Mouse (Mus musculus): ENCODE results near the gene Spata31d1a. TPM values are rescaled to one million over a fixed set of nuclear protein-coding genes. Genes with fewer than 3 reads are reported as not detected.

Gene Spata31d1a
- polyA plus RNA-seq, 1 experiment from 2014 or later, result 0.07 TPM

DNA sequence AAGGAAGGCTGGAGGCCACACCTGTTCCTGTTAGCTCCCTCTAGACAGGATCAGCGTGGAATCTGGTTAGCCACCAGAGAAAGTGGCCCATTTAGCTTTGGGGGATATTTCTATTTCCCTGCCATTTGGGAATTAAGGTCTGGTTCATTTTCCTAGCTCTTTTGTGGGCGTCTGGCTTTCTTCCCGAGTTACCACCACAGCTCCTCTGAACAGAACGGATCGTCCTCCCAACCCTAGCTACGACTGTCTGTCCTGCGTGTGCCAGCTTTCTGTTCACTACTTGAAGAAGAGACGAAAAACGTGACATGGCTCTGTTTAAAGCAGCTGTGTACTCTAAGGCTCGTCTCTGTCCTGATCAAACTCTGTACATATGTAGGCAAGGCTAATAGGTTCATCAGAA lies 40.2 kb downstream of the Spata31d1a start:
- Histone ChIP-seq H3K4me2 (ENCODE audit: low read length) (no peak overlapping the region), H3K9ac (ENCODE audit: low read length) (no peak overlapping the region), H3K36me3 (ENCODE audit: control insufficient read depth, insufficient read depth, low read length) (no peaks in the 10 kb centered on the region; the same call in 1 of the 2 replicates), H3K4me1 (replicated peaks; ENCODE audit: control insufficient read depth, insufficient read depth, low read length) (peaks cover 28% of the 10 kb centered on the region), H3K27ac (ENCODE audit: low read depth) (no peak overlapping the region), H3K9me3 (ENCODE audit: control insufficient read depth, low read length) (no peaks in the 10 kb centered on the region), H3K27me3 (replicated peaks; ENCODE audit: control insufficient read depth, insufficient read depth, low read length) (no peaks in the 10 kb centered on the region), H3K4me3 (ENCODE audit: low read depth, low read length) (no peak overlapping the region)
- DNase-seq (ENCODE audit: low spot score) (no peak), ATAC-seq (replicated peaks; ENCODE audit: low FRiP score, low TSS enrichment, low read depth) (no peak)
- 75% methylated on average over 10 of the region's 10 CpGs for WGBS

GRCm38 (mm10) chr13:59668501-59669093 lies 41.5 kb downstream of the Spata31d1a start:
- Histone ChIP-seq H3K27me3 (replicated peaks; ENCODE audit: control insufficient read depth, insufficient read depth, low read length) (no peaks in the 10 kb centered on the region), H3K9ac (ENCODE audit: low read length) (no peak overlapping the region), H3K4me1 (replicated peaks; ENCODE audit: control insufficient read depth, insufficient read depth, low read length) (peaks cover 20% of the 10 kb centered on the region), H3K9me3 (ENCODE audit: control insufficient read depth, low read length) (no peaks in the 10 kb centered on the region), H3K4me3 (ENCODE audit: low read depth, low read length) (no peak overlapping the region), H3K4me2 (ENCODE audit: low read length) (peak overlapping the region; percentile 26; the same call in 1 of the 2 replicates), H3K27ac (ENCODE audit: low read depth) (peak overlapping the region; percentile 85), H3K36me3 (ENCODE audit: control insufficient read depth, insufficient read depth, low read length) (peaks cover 10% of the 10 kb centered on the region)
- DNase-seq (ENCODE audit: low spot score), result peak; percentile 74
- 36% methylated on average over 11 of the region's 11 CpGs for WGBS
- peak; percentile 89 for ATAC-seq (replicated peaks; ENCODE audit: low FRiP score, low TSS enrichment, low read depth)

DNA sequence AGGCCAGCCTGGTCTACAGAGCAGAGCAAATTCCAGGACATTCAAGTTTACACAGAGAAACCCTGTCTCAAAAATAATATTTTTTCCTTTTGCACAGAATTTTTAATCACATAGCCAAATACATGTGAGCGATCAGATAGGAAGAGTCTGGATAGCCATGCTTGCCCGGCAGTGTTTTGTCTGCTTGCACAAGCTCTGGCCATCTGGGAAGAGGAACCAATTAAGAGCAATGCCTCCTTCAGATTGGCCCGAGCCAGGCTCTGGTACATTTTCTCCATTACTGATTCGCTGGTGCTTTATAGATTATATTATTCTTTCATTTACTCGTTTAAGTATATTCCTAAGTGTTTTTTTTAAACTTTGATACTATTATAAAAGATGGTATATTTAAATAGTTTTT lies 42.4 kb downstream of the Spata31d1a start:
- WGBS, result 75% methylated on average over 5 of the region's 5 CpGs
- 0 out of 2 replicates have a peak overlapping the region, but pooled peaks have one; percentile 22 for H3K27ac ChIP-seq (ENCODE audit: low read depth)
- H3K36me3 ChIP-seq (ENCODE audit: control insufficient read depth, insufficient read depth, low read length), result peaks cover 18% of the 10 kb centered on the region
- no peaks in the 10 kb centered on the region for H3K9me3 ChIP-seq (ENCODE audit: control insufficient read depth, low read length)
- no peak overlapping the region for H3K4me3 ChIP-seq (ENCODE audit: low read depth, low read length)
- H3K27me3 ChIP-seq (replicated peaks; ENCODE audit: control insufficient read depth, insufficient read depth, low read length), result no peaks in the 10 kb centered on the region
- H3K4me1 ChIP-seq (replicated peaks; ENCODE audit: control insufficient read depth, insufficient read depth, low read length), result peaks cover 15% of the 10 kb centered on the region
- DNase-seq (ENCODE audit: low spot score) (no peak), ATAC-seq (replicated peaks; ENCODE audit: low FRiP score, low TSS enrichment, low read depth) (no peak)
- no peak overlapping the region for H3K4me2 ChIP-seq (ENCODE audit: low read length)
- no peak overlapping the region for H3K9ac ChIP-seq (ENCODE audit: low read length)

DNA sequence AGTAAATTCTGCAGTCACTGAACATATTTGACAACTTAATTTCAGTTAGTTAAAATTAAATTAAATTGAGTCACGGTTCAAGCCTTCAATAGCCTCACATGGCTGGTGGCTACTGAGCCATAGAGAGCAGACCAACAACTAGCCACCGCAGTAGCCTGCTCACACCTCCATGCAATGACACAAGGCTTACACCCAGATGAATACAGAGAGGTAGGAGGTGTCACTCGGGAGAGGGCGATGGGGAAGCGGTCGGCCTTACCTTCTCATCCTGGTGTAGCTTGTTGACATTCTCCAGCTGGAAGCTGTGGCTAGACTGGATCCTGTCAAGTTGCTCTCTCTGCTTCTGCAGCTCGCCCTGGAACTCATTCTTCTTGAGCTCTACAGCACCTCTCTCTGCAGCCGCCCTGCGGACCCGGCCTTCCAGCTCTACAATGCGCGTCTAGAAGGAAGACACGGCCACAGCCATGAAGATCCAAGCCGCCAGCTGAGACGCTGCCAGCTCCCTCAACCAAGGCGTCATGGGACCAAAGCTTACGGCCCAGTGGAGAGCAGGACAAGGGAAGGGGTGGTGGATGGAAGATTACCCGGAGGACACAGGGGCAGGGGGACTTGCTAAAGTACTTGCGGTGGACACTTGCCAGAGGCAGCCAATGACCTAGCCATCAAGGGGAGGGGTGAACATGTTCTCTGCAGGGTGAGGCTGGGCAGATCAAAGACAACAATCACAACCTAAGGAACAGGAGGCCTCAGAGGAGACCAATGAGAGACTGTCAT lies 46.0 kb downstream of the Spata31d1a start:
- no peak overlapping the region for H3K4me3 ChIP-seq (ENCODE audit: low read depth, low read length)
- peaks cover 26% of the 10 kb centered on the region for H3K36me3 ChIP-seq (ENCODE audit: control insufficient read depth, insufficient read depth, low read length)
- H3K4me2 ChIP-seq (ENCODE audit: low read length), result no peak overlapping the region
- H3K27ac ChIP-seq (ENCODE audit: low read depth), result no peak overlapping the region
- 80% methylated on average over 19 of the region's 19 CpGs for WGBS
- no peak overlapping the region for H3K9ac ChIP-seq (ENCODE audit: low read length)
- H3K9me3 ChIP-seq (ENCODE audit: control insufficient read depth, low read length), result no peaks in the 10 kb centered on the region
- H3K4me1 ChIP-seq (replicated peaks; ENCODE audit: control insufficient read depth, insufficient read depth, low read length), result peaks cover 8% of the 10 kb centered on the region
- no peak for DNase-seq (ENCODE audit: low spot score)
- no peaks in the 10 kb centered on the region for H3K27me3 ChIP-seq (replicated peaks; ENCODE audit: control insufficient read depth, insufficient read depth, low read length)
- ATAC-seq (replicated peaks; ENCODE audit: low FRiP score, low TSS enrichment, low read depth), result no peak

GRCm38 (mm10) chr13:59661966-59662365 lies 48.2 kb downstream of the Spata31d1a start:
- ATAC-seq (replicated peaks; ENCODE audit: low FRiP score, low TSS enrichment, low read depth), result no peak
- no peaks in the 10 kb centered on the region for H3K27me3 ChIP-seq (replicated peaks; ENCODE audit: control insufficient read depth, insufficient read depth, low read length)
- WGBS, result 94% methylated on average over 12 of the region's 12 CpGs

DNA sequence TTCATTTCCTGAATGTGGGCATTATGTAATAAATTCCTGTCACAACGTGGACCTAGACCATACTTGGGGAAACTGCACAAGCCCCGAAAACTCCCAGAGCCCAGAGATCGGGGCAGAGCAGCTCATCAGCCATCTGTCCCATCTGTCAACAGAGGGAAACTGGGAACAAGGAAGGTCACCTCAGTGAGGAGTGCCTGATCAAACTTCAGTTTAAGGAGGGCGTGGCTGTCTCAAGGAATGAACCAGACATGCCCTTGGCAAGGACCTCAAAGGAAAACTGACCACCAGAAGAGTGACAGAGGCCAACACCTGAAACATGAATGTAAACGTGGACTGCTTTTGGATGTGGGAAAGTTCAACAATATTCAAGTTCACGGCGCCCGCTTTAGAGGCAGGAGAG lies 48.7 kb downstream of the Spata31d1a start:
- no peak overlapping the region for H3K27ac ChIP-seq (ENCODE audit: low read depth)

More at GRCm38 (mm10) chr13:59661966-59662365, 48.2 kb downstream of the Spata31d1a start:
- H3K36me3 ChIP-seq (ENCODE audit: control insufficient read depth, insufficient read depth, low read length), result peaks cover 34% of the 10 kb centered on the region
- no peak for DNase-seq (ENCODE audit: low spot score)
- H3K4me3 ChIP-seq (ENCODE audit: low read depth, low read length), result no peak overlapping the region
- H3K9ac ChIP-seq (ENCODE audit: low read length), result no peak overlapping the region
- no peak overlapping the region for H3K4me2 ChIP-seq (ENCODE audit: low read length)
- H3K27ac ChIP-seq (ENCODE audit: low read depth), result no peak overlapping the region
- no peaks in the 10 kb centered on the region for H3K9me3 ChIP-seq (ENCODE audit: control insufficient read depth, low read length)
- H3K4me1 ChIP-seq (replicated peaks; ENCODE audit: control insufficient read depth, insufficient read depth, low read length), result no peaks in the 10 kb centered on the region

DNA sequence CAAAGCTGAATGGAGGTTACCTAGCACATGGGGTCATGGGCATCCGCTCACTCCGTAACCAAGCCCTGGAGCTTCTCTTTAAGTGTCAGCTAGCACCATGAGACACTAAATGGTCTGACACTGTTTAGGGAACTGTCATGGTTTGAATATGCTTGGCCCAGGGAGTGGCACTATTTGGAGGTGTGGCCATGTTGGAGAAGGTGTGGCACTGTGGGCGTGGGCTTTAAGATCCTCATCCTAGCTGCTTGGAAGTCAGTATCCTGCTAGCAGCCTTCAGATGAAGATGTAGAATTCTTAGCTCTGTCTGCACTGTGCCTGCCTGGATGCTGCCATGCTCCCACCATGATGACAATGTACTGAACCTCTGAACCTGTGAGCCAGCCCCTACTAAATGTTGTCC lies 49.8 kb downstream of the Spata31d1a start:
- WGBS, result 92% methylated on average over 3 of the region's 3 CpGs
- DNase-seq (ENCODE audit: low spot score), result no peak
- Histone ChIP-seq H3K9ac (ENCODE audit: low read length) (no peak overlapping the region), H3K4me3 (ENCODE audit: low read depth, low read length) (no peak overlapping the region), H3K36me3 (ENCODE audit: control insufficient read depth, insufficient read depth, low read length) (peaks cover 34% of the 10 kb centered on the region), H3K4me1 (replicated peaks; ENCODE audit: control insufficient read depth, insufficient read depth, low read length) (no peaks in the 10 kb centered on the region), H3K27ac (ENCODE audit: low read depth) (no peak overlapping the region), H3K27me3 (replicated peaks; ENCODE audit: control insufficient read depth, insufficient read depth, low read length) (no peaks in the 10 kb centered on the region), H3K9me3 (ENCODE audit: control insufficient read depth, low read length) (no peaks in the 10 kb centered on the region), H3K4me2 (ENCODE audit: low read length) (no peak overlapping the region)
- ATAC-seq (replicated peaks; ENCODE audit: low FRiP score, low TSS enrichment, low read depth), result no peak

More for the DNA sequence above, 48.7 kb downstream of the Spata31d1a start:
- 86% methylated on average over 8 of the region's 8 CpGs for WGBS
- ATAC-seq (replicated peaks; ENCODE audit: low FRiP score, low TSS enrichment, low read depth) (no peak), DNase-seq (ENCODE audit: low spot score) (no peak)
- no peaks in the 10 kb centered on the region for H3K9me3 ChIP-seq (ENCODE audit: control insufficient read depth, low read length)
- H3K4me2 ChIP-seq (ENCODE audit: low read length), result no peak overlapping the region
- H3K36me3 ChIP-seq (ENCODE audit: control insufficient read depth, insufficient read depth, low read length), result peaks cover 34% of the 10 kb centered on the region
- H3K9ac ChIP-seq (ENCODE audit: low read length), result no peak overlapping the region
- H3K27me3 ChIP-seq (replicated peaks; ENCODE audit: control insufficient read depth, insufficient read depth, low read length), result no peaks in the 10 kb centered on the region
- H3K4me3 ChIP-seq (ENCODE audit: low read depth, low read length), result no peak overlapping the region
- H3K4me1 ChIP-seq (replicated peaks; ENCODE audit: control insufficient read depth, insufficient read depth, low read length), result no peaks in the 10 kb centered on the region

DNA sequence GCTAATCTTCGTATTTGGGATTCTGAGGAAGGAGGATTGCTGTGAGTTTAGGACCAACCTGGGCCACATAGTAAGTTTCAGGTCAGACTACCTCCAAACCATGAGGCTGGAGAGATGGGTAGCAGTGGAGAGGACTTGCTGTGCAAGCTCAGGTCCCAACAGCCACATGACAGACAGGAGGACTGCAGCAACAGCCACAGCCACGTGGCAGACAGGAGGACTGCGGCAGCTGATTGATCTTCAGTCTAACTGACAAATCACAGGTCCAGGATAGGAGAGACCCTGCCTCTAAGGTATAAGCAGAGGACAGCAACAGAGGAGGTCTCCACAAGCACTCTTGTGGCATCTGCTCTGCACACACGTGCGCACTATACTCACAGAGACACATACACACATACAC lies 52.3 kb downstream of the Spata31d1a start:
- ATAC-seq (replicated peaks; ENCODE audit: low FRiP score, low TSS enrichment, low read depth), result no peak
- Histone ChIP-seq H3K4me2 (ENCODE audit: low read length) (no peak overlapping the region), H3K36me3 (ENCODE audit: control insufficient read depth, insufficient read depth, low read length) (peaks cover 26% of the 10 kb centered on the region; the same call in 1 of the 2 replicates), H3K9ac (ENCODE audit: low read length) (no peak overlapping the region), H3K4me1 (replicated peaks; ENCODE audit: control insufficient read depth, insufficient read depth, low read length) (peaks cover 7% of the 10 kb centered on the region; the same call in 1 of the 2 replicates), H3K27me3 (replicated peaks; ENCODE audit: control insufficient read depth, insufficient read depth, low read length) (no peaks in the 10 kb centered on the region), H3K27ac (ENCODE audit: low read depth) (no peak overlapping the region), H3K4me3 (ENCODE audit: low read depth, low read length) (no peak overlapping the region), H3K9me3 (ENCODE audit: control insufficient read depth, low read length) (no peaks in the 10 kb centered on the region)
- no peak for DNase-seq (ENCODE audit: low spot score)
- 84% methylated on average over 5 of the region's 5 CpGs for WGBS
